Mouse (Mus musculus) embryonic facial prominence, embryonic 13.5 days (tissue): Measurements from ENCODE around the gene Ptprcap. TPM values are rescaled to one million over a fixed set of nuclear protein-coding genes. Genes with fewer than 3 reads are reported as not detected.
"Not testable (repeated sequence)": the region's sequence is repeated elsewhere in the genome, so short reads cannot be mapped to it uniquely, and the experiment has no call there.

Source experiments
- ATAC-seq: fragments of 200-750 bp; cut with Nextera tagmentation; 2 replicates; pipeline ENCODE4 v1.8.0; 2017; ENCODE audit warnings: low read depth; ENCODE audit not compliant: insufficient number of reproducible peaks, insufficient read depth, low FRiP score, low TSS enrichment
- H3K27ac ChIP-seq: fragments of 300-500 bp; sonication (generic); 2 replicates; pipeline ENCODE4 v1.5.1; 2015; ENCODE audit warnings: moderate library complexity, mild to moderate bottlenecking, inconsistent platforms
- H3K27me3 ChIP-seq: fragments of 300-500 bp; sonication (generic); 2 replicates; pipeline ENCODE4 v1.6.1; 2015; ENCODE audit warnings: mild to moderate bottlenecking, inconsistent platforms
- H3K36me3 ChIP-seq: fragments of 300-500 bp; sonication (generic); 2 replicates; pipeline ENCODE4 v1.6.1; 2015; ENCODE audit warnings: mild to moderate bottlenecking, inconsistent platforms
- H3K4me1 ChIP-seq: fragments of 300-500 bp; sonication (generic); 2 replicates; pipeline ENCODE4 v1.6.1; 2015; ENCODE audit warnings: inconsistent platforms
- H3K4me2 ChIP-seq: fragments of 300-500 bp; sonication (generic); 2 replicates; pipeline ENCODE4 v1.6.1; 2015; ENCODE audit warnings: moderate library complexity, mild to moderate bottlenecking, inconsistent platforms
- H3K4me3 ChIP-seq: fragments of 300-500 bp; sonication (generic); 2 replicates; pipeline ENCODE4 v1.5.1; 2015; ENCODE audit warnings: mild to moderate bottlenecking, inconsistent platforms
- H3K9ac ChIP-seq: fragments of 300-500 bp; sonication (generic); 2 replicates; pipeline ENCODE4 v1.6.1; 2015; ENCODE audit warnings: mild to moderate bottlenecking, inconsistent platforms
- H3K9me3 ChIP-seq: fragments of 300-500 bp; sonication (generic); 2 replicates; pipeline ENCODE4 v1.6.1; 2016; ENCODE audit warnings: inconsistent platforms
- WGBS: fragments of 180-500 bp; shearing (Covaris S2); methylation state at CpG from one replicate; pipeline ENCODE4 v1.1.7; 2015; ENCODE audit warnings: mixed read lengths; 5-methylcytosine and 5-hydroxymethylcytosine counted together
- polyA plus RNA-seq: library from polyadenylated mRNA; unstranded; fragments of >200 nt; fragmentation: Nextera tagmentation; extraction: Ambion mirVana; gene quantifications from 2 replicates; pipeline ENCODE4 v1.2.1, GENCODE M21; 2015

Ptprcap gene
- polyA plus RNA-seq, 1 experiment from 2014 or later = 3.0 TPM

DNA sequence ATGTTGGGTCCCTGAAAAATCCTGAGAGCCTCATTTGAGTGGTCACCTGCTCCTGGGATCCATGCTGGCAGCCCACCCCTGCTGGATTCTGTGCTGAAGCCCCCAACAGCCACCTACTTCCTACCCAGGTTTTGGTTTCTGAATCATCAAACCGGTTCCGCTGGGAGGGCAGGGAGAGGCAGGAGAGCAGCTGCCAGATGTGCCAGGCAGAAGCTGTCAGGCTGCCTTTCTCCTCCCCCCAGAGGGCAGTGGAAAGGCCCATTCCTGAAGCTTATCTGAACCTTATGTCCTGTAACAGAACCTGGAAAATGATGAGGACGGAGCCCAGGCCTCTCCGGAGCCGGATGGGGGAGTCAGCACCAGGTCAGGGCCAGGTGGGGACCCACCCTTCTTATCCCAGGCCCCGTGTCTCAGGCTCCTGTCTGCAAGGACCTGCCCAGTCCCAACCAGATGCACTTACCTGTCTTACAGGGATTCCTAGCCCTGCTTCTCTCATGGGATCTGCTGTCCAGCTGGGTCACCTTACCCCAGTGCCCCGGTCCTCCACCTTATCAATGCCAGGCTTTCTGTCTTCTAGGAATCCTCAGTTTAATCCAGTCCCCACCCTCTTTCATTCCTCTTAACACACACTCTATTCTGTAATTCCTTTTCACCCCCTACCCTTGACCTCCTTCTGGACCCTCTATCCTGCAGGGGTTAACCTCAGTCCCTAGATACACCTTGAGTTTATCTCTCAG lies 26.5 kb upstream of the Ptprcap start:
- peak overlapping the region; percentile 87 for H3K9ac ChIP-seq
- ATAC-seq = no peak
- peaks cover 30% of the 10 kb centered on the region for H3K4me1 ChIP-seq
- 46% methylated on average over 7 of the region's 7 CpGs for WGBS
- peaks cover 39% of the 10 kb centered on the region for H3K36me3 ChIP-seq
- peak overlapping the region; percentile 72 for H3K4me2 ChIP-seq
- peak overlapping the region; percentile 75 for H3K27ac ChIP-seq
- H3K9me3 ChIP-seq = no peaks in the 10 kb centered on the region
- H3K27me3 ChIP-seq = no peaks in the 10 kb centered on the region
- H3K4me3 ChIP-seq = peak overlapping the region; percentile 74

DNA sequence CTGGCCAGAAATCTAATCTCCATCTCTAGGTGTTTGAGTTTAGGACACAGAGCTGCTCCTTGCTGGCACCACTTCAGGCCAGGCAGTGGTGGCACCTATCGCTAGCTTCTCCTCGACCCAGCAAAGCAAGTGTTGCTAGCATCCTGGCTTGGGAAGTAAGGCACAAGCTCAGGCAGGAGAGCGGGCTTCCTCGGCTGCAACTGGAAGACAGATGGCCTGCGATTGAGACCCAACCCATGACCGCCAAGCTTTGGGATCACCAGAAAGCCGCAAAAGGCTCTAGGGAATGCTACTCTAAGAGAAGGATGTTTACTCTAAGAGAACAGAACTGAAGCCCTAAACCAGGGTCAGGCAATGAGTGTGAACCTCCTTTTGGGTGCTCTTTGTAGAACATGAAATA lies 23.9 kb upstream of the Ptprcap start:
- no peak overlapping the region for H3K27ac ChIP-seq
- peaks cover 20% of the 10 kb centered on the region for H3K4me1 ChIP-seq
- H3K9ac ChIP-seq = 0 out of 2 replicates have a peak overlapping the region, but pooled peaks have one; percentile 11
- ATAC-seq = no peak
- H3K4me2 ChIP-seq = no peak overlapping the region
- H3K36me3 ChIP-seq = peaks cover 54% of the 10 kb centered on the region
- H3K27me3 ChIP-seq = no peaks in the 10 kb centered on the region
- whole genome bisulfite sequencing = 95% methylated on average over 7 of the region's 7 CpGs
- no peaks in the 10 kb centered on the region for H3K9me3 ChIP-seq
- H3K4me3 ChIP-seq = no peak overlapping the region

DNA sequence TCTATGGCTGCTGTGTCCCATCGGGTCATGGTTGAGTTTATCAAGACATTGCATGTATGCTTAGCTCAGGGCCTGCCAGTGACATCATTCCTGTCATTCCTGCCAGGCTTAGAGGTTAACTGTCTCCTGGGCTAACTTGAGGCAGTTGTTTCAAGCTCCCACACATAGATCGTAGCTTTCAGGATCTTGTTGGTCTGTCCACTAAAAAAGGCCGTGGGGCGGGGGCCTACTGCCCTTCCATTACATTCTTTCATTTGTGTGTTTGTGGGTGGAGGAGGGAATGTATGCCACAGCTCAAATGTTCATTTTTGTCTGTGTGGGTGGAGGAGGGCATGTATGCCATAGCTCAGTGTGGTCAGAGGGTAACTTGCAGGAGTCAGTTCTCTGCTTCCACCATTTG lies 23.3 kb upstream of the Ptprcap start:
- Histone ChIP-seq H3K4me1 (peaks cover 14% of the 10 kb centered on the region), H3K9ac (0 out of 2 replicates have a peak overlapping the region, but pooled peaks have one; percentile 11), H3K4me2 (no peak overlapping the region), H3K9me3 (no peaks in the 10 kb centered on the region), H3K27me3 (no peaks in the 10 kb centered on the region), H3K36me3 (peaks cover 54% of the 10 kb centered on the region), H3K27ac (no peak overlapping the region), H3K4me3 (no peak overlapping the region)
- WGBS = 84% methylated on average over 4 of the region's 4 CpGs
- ATAC-seq = no peak

DNA sequence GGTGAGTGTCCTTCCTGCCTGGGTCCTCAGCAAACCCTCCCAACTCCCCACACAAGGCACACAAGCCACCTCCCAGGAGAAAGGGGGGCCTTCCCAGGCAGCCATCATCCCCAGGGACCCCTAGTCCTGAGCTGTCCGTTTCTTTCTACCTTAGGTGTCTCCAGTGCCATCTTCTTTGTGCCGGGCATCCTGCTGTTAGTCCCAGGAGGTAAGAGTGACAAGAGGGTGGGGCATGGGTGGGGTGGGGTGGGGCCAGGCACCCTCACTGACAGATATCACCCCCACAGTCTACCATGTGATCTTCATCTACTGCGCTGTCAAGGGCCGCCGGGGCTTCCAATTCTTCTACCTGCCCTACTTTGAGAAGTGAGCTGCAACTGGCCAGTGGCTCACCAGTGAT lies 22.3 kb upstream of the Ptprcap start:
- ATAC-seq = no peak
- H3K36me3 ChIP-seq = peaks cover 54% of the 10 kb centered on the region
- no peak overlapping the region for H3K4me2 ChIP-seq
- peaks cover 13% of the 10 kb centered on the region for H3K4me1 ChIP-seq
- WGBS = 88% methylated on average over 5 of the region's 5 CpGs
- H3K9me3 ChIP-seq = no peaks in the 10 kb centered on the region
- no peak overlapping the region for H3K27ac ChIP-seq
- H3K4me3 ChIP-seq = no peak overlapping the region
- no peak overlapping the region for H3K9ac ChIP-seq
- H3K27me3 ChIP-seq = no peaks in the 10 kb centered on the region

DNA sequence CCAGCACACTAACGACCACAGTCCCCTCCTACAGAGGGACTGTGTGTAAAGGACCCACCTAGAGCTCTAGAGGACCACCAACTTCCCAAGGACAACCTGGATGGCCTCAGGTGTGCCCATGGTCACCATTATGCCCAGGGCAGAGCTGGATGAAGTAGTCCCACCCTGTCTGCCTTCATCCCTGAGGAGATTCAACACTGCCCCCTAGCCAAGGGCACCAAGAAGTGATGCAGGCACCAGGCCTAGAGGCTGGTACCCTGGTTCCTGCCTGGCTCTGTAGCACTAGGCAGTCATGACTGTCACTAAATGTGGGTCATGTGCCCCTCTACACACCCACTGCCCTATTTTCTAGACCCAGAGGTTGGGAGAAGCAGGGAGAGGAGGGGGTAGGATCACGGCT lies 21.6 kb upstream of the Ptprcap start:
- no peak overlapping the region for H3K9ac ChIP-seq
- H3K36me3 ChIP-seq = peaks cover 54% of the 10 kb centered on the region

DNA sequence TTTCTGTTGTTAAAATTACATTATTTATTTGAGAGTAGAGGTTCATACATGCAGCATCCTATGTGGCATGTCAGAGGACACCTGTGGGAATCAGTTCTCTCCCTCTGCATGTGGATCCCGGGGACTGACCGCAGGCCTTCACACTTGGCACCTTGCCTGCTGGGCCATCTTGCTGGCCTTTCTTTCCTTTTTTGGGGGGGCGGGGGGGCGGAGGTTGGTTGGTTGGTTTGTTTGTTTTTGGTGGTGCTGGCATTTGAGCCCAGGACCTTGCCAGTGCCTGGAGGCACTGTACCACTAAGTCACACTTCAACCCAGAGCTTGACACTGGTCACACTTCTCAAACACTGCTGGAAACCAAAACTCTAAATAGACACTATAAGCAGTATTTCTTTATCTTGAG lies 19.1 kb upstream of the Ptprcap start:
- Histone ChIP-seq H3K4me1 (no peaks in the 10 kb centered on the region), H3K4me2 (no peak overlapping the region), H3K4me3 (no peak overlapping the region), H3K9ac (no peak overlapping the region), H3K27me3 (no peaks in the 10 kb centered on the region), H3K36me3 (peaks cover 35% of the 10 kb centered on the region), H3K9me3 (no peaks in the 10 kb centered on the region), H3K27ac (no peak overlapping the region)
- no peak for ATAC-seq
- 91% methylated on average over 4 of the region's 4 CpGs for WGBS

More for the DNA sequence above, 21.6 kb upstream of the Ptprcap start:
- Histone ChIP-seq H3K4me2 (no peak overlapping the region), H3K4me1 (peaks cover 9% of the 10 kb centered on the region), H3K27me3 (no peaks in the 10 kb centered on the region), H3K4me3 (no peak overlapping the region), H3K9me3 (no peaks in the 10 kb centered on the region), H3K27ac (no peak overlapping the region)
- no peak for ATAC-seq
- WGBS = 82% methylated on average over 2 of the region's 2 CpGs

DNA sequence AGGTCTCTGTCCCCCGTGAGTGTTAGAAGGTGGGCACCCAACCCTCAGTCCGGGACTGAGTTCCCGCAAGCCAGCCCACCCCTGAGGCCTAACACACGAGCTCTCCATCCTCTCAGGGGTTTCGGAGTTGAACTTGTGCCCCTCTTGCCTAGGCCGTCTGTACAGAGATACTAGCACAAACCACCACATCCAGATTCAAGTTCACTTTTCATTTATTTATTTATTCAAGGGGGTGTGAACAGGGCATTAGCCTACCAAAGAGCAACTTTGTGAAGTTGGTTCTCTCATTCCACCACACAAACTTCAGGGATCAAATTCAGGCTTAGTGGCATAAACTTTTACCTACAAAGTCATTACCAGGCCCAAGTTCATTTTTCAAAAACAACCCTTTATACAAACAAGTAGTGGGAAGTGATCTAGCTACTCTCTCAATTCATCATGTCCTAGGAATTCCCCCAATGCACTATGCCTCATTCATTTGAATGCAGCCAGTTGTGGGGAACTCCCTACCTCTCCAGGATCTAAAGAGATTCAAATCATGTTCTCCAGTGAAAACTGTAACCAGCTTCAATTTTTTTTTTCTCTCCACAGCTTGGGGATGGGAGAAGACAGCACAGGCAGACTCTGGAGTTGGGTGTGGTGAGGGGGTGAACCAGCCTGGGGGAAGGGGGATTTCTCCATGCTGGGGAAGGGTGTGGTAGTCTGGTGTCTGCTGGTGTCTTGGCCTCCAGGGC lies 18.0 kb upstream of the Ptprcap start:
- H3K36me3 ChIP-seq = peaks cover 25% of the 10 kb centered on the region
- not testable (repeated sequence) for H3K9ac ChIP-seq, H3K9me3 ChIP-seq, H3K4me2 ChIP-seq, H3K27me3 ChIP-seq, ATAC-seq, H3K27ac ChIP-seq, H3K4me1 ChIP-seq, H3K4me3 ChIP-seq
- WGBS = 78% methylated on average over 6 of the region's 6 CpGs

DNA sequence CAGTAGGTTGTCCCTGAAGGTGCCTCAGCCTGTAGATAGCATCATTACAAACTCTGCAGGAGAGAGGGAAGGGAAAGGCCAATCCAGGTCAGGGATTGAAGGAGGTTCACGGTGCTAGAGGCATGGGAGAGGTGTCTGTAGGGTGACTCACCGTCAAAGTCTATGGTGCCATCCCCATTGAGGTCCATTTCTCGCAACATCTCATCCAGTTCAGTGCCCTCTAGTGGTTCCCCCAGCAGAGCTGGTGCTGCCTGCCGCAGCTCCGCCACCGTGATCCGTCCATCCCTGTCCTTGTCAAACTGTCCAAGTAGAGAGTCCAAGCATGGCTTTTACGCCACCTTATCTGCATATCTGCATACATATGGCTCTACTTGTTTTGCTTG lies 17.4 kb upstream of the Ptprcap start:
- H3K36me3 ChIP-seq = peaks cover 24% of the 10 kb centered on the region
- WGBS = 25% methylated on average over 8 of the region's 8 CpGs
- not testable (repeated sequence) for H3K27me3 ChIP-seq, H3K9ac ChIP-seq, H3K4me2 ChIP-seq, H3K9me3 ChIP-seq, H3K27ac ChIP-seq, ATAC-seq, H3K4me3 ChIP-seq, H3K4me1 ChIP-seq

DNA sequence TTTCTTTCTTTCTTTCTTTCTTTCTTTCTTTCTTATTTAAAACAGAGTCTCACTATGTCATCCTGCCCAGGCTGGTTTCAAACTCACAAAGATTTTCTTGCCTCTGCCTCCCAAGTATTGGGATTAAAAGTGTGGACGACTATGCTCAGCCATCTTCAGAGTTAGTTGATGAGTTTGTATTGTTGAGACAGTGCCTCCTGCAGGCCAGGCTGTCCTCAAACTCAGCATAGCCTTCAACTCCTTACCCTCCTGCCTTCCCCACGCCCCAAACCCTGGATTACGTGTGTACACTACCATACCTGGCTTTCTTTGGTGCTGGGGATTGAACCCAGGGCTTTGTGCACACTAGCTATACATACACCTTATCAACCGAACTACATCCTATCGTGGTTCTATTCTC lies 16.9 kb upstream of the Ptprcap start:
- H3K27ac ChIP-seq = no peak overlapping the region
- no peak overlapping the region for H3K9ac ChIP-seq
- 71% methylated on average over 5 of the region's 5 CpGs for WGBS
- no peaks in the 10 kb centered on the region for H3K9me3 ChIP-seq
- H3K4me2 ChIP-seq = no peak overlapping the region
- H3K4me3 ChIP-seq = no peak overlapping the region
- H3K4me1 ChIP-seq = no peaks in the 10 kb centered on the region
- H3K27me3 ChIP-seq = no peaks in the 10 kb centered on the region
- ATAC-seq = no peak
- peaks cover 19% of the 10 kb centered on the region for H3K36me3 ChIP-seq

DNA sequence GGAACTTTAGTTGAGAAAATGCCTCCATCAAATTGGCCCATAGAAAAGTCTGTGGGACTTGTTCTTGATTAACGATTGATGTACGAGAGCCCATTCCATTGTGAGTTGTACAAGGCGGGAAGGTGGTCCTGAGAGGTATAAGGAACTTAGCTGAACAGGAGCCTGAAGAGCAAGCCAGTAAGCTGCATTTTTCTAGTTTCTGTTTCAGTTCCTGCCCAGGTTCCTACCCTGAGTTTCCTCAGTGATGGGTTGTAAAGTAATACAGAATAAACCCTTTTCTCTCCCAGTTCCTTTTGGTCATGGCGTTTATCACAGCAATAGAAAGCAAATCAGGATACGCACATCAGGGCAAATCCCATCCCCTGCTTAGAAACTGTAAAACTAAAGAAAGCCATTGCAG lies 15.5 kb upstream of the Ptprcap start:
- 84% methylated on average over 5 of the region's 5 CpGs for WGBS
- no peaks in the 10 kb centered on the region for H3K9me3 ChIP-seq
- peaks cover 4% of the 10 kb centered on the region for H3K36me3 ChIP-seq
- no peak overlapping the region for H3K9ac ChIP-seq
- H3K4me3 ChIP-seq = no peak overlapping the region
- no peaks in the 10 kb centered on the region for H3K27me3 ChIP-seq
- no peaks in the 10 kb centered on the region for H3K4me1 ChIP-seq
- no peak overlapping the region for H3K27ac ChIP-seq
- no peak for ATAC-seq
- no peak overlapping the region for H3K4me2 ChIP-seq

DNA sequence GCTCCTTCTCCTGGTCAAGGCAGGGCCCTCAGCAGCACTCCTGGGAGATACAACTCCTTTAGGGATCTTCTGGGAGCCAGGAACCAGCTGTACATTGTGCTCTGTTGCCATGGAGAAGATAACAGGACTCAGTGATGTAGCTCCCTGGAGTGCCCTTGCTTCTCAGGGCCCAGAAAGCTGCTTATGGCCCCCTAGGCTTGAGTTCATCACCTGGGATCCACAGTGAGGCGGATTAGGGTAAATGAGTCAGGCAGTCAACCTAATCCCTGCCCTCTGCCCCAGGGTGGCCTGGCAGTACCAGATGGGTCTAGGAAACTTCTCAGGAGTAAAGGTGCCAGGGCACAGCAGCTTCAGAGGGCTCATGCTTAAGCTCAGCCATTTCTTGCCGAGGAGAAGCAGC lies 14.0 kb upstream of the Ptprcap start, which contains the start of gene Gpr152:
Gene Gpr152, plus strand, starts transcription at position 342 of the 400 bp plus-strand sequence.
- no peaks in the 10 kb centered on the region for H3K9me3 ChIP-seq
- no peak within 1 kb of the TSS for H3K4me3 ChIP-seq
- no peaks in the 10 kb centered on the region for H3K36me3 ChIP-seq
- H3K4me1 ChIP-seq = no peaks in the 10 kb centered on the region
- 82% methylated on average over 2 of the region's 2 CpGs for WGBS
- H3K4me2 ChIP-seq = no peak within 1 kb of the TSS
- no peak within 1 kb of the TSS for H3K9ac ChIP-seq
- no peak within 1 kb of the TSS for H3K27ac ChIP-seq
- H3K27me3 ChIP-seq = no peaks in the 10 kb centered on the region
- no peak for ATAC-seq

DNA sequence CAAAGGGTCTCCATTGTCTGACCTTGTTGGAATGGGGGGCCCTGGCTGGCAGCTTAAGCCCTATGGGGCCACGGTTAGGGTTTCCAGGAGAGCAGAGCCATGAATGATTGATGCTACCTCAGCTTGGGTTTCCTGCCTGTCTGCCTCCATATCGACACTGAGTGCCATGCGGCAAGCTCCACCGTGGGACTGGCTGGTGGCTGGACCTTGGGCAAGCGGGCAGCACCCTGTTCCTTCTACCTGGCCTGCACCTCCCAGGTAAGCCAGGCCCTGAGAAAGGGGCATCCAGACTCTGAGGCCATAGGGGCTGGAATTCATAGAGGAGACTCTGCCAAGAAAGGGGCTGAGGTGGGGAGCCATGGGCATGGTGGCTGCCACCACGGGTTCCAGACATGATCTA lies 13.3 kb upstream of the Ptprcap start:
- Histone ChIP-seq H3K4me3 (no peak overlapping the region), H3K9me3 (no peaks in the 10 kb centered on the region), H3K4me1 (no peaks in the 10 kb centered on the region), H3K4me2 (no peak overlapping the region), H3K27me3 (no peaks in the 10 kb centered on the region), H3K36me3 (no peaks in the 10 kb centered on the region), H3K27ac (no peak overlapping the region), H3K9ac (no peak overlapping the region)
- WGBS = 85% methylated on average over 6 of the region's 6 CpGs
- no peak for ATAC-seq
